Mouse (Mus musculus) kidney, adult 8-10 months (tissue): Measurements from ENCODE around the gene Itsn1.
A peak's percentile ranks its signal among the peaks of the same experiment; 100 is the strongest.

Experiments used
- DNase-seq, 2 experiments: peaks; one replicate each; pipeline ENCODE4 v3.0.0; 2022

Gene Itsn1

DNA sequence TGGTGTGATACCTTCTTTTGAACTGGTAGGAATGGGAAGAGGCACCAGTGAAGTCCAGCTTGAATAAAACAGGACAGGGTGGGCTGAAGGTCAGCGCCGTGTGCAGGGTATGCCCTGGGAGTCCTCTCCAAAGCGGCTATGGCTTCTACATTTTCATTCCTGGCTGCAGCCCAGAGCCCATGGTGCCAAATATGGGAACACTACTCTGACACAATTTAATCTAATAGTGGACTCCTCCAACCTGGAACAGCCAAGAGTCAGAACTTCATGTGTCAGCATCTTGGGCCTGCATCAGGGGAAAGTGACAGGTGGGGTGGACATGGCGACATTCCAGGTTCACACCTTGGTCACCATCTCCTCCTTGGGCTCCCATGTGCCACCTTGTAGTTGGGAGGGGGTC, 147.4 kb downstream of the Itsn1 start:
- DNase-seq = no peak

DNA sequence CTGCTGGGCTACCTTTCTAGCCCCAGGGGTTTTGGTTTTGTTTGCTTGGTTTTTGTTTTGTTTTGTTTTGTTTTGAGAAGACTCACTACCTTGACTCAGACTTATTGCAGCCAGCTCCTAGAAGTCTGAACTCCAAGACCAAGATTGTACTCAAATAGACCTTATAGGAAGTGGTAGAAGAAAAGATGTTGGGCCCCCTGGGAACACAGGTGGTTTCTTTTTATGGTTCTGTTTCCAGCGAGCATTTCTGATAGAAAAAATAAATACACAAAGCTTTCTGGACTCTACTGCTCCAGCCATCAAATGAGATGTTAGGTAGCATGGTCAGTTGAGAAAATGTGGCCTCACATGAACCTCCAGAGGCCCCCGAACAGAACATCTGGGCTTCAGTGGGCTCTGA, 150.0 kb downstream of the Itsn1 start:
- DNase-seq = no peak

DNA sequence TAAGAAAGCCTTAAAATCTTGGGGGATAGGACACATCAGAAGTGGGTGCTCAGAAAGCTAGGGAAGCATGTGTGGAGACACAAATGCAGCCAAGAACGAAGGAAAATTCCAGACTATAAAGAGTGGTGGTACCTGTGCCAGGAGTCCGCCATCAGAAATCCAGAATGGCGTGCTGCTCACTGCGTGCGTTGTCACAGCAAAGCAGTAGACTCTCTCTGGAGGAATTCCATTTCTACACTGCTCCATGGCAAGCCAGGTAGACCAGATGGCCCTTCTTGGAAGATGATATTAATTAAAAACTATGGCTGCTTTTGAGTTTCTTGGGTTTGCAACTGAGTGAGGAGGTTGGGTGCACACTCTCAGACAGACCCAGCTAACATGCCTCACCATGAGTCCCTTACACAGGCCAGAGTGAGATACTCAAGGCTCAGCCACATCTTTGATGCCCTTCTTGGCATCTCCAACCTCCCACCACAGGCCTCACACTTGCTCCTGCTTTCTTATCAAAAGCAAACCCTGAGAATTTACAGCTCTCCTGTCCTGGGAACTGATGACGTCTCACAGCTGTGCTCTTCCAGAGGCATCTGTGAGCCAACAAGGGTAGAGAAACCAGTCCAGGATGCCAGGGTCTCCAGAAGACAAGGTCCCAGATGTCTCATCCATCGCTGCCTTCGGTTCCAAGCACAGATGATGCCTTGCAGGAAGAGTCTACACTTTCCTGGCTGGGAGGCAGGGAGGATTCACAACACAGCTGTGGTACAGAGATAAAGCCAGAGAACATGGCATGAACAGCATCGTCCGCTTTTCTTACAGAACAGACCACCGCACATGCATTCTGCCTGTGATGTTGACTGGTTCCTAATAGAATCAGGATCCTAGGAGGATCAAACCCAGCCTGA, 152.0 kb downstream of the Itsn1 start:
- no peak for DNase-seq

DNA sequence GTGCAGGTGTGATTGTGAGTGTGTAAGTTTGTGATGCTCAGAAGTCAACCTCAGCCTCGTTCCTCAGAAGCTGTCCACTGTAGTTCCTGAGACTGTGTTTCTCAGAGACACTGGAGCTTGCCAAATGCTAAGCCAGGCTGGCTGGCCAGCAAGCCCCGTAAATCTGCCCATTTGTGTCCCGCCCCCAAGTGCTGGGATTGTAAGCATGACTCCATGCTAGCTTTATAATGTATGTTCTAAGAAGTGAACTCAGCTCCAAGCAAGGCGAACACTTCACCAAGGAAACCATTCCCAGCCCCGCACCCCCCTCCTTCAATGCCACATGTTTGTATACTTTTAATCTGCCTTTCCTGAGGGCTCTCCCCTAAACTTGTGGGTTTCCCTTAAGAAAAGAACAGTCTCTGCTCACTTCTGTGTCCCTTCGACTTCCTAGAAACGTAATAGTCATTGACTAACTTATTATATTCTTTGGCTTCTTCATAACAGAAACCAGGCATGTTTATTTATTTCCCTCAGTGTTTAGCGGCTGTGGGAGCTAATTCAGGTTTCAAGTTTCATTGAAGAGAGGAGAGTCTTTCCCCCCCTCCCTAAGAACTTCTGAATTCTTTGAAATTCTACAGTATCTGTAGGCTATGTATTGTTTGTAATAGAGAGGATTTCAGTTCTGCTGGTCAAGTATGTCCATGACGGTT, 153.2 kb downstream of the Itsn1 start:
- no peak for DNase-seq

DNA sequence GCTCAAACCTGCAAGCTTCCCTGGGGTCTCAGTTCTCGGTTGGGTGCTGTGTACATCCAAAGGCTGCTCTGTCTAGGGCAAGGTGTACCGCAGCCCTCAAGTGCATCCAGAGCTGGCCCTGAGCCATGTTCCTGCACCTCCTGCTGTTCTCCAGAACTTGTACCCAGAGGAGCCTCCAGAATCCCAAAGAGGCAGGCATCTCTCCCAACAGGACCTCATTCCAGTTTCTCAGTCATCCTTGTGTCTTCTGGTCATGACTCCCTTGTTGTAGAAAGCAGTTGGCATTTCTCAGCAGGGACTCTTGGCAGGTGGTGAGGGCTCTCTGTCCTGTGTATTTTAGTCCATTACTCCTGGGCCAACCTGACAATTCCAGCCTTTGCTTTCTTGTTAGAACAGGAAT, 154.6 kb downstream of the Itsn1 start:
- DNase-seq = no peak

DNA sequence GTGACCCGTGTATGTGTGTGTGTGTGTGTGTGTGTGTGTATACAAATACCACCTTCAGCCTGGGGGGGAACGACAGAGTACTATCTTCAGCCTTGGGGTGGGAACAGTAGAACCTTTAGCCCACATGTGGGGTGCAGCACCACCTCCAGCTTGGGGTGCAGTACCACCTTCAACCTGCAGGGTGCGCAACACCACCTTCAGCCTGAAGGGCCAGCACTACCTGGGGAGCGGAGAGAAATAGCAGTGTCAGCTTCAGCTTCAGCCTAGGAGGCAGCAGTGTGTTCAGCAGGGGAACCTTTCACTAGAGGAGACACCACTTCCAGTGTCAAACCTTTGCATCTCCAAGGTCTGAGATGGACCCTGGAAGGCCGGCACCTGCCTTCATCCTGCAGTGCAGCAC, 155.1 kb downstream of the Itsn1 start:
- peak in 1 of 2 experiments; percentile 49 for DNase-seq

DNA sequence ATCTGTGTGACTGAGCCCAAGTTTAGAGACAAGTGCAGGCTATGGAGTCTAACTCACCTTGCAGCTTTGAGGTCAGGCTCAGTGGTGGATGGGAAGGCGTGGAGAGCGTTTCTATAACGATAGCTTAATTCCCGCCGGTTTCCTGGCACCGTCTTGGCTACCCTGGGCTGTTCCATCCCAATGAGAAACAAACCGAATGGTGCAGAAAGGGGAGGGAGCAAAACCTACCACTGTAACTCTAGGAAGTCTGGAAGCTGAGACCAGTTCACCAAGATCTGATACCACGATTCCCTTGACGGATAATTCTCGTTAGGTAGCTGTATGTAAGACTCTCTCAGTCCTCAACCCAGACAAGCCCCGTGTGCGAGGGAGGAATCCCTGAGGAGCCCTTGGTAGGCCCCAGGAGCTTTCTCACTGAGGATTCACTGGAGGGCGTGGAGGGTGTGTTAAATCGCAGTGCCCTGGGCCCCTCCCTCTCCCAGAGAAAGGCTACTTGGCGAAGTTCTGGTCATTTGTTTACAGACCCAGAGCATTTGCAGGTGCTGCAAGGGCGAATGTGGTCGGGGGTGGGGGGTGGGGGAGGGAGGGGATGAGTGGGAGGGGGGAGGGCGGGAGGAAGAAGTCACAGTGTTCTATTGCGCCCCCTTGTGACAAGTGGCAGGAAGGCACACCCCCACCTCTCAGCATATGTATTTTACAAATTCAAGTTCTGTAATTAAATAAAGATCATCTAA, 156.5 kb downstream of the Itsn1 start:
- DNase-seq = no peak

DNA sequence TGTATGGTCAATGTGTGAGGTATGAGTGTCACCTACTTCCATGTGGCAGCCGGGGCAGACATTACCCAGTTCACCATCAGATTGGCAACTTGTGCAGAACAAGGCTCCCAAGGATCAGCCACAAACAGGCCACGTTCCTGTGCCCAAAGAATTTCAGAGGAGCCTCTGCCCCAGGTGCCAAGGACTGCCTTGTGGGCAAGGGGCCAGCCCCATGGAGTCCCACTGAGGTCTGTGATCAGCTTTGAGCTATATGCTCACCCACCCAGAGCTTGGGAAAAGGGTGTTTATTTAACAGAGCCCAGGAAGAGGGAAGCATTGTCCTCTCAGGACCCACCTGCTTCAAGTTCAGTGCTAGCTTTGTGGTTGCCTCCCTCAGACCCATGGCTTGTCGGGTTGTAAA, 159.3 kb downstream of the Itsn1 start:
- DNase-seq = no peak

DNA sequence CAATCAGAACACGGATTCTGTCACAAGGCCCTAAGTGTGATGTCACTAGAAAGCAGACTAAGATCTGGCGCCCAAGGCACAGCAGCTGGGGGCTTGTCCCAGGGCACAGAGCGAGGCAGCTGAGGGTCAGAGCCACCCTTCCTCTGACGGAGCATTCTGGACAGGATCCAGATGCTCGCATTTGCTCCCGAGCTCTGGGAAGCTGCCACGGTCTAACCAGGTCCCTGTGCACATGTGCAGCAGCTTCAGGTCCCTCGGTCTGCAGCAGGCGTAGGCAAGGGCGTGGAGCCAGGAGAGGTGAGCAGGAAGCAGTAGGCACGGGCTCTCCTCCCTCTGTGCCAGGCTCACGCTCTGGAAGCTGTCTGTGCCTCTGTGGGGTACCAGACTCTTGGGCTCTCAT, 160.8 kb downstream of the Itsn1 start:
- no peak for DNase-seq

DNA sequence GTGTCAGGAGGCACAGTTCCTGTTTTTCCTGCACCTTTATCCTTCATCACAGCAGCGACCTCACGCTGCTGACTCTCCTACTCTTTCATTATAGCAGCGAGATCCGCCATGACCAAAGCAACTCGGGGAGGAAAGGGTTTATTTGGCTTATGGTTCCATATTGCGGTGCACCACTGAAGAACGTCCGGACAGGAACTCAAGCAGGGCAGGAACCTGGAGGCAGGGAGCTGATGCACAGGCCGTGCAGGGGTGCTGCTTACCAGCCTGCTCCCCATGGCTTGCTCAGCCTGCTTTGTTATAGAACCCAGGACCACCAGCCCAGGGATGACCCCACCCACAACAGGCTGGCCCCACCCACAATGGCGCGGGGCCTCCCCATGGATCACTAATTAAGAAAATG, 162.1 kb downstream of the Itsn1 start:
- no peak for DNase-seq

DNA sequence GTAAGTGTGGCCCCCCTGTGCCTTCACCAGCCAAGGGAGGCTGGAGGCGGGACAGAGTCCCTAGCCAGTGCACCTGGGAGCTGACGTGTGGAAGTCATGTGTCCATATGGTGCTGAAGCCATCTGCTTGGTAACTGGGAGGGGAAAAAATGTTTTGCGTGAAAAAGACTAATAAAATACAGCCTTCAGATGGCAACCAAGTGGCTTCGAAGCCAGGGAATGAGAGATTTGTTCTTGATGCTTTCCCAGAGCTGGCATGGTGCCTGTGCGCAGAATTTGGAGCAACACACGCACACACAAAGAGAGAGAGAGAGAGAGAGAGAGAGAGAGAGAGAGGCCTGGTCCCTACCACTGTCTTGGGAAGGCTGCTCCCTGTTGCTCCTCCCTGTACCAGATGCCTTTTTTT, 167.3 kb downstream of the Itsn1 start:
- no peak for DNase-seq

DNA sequence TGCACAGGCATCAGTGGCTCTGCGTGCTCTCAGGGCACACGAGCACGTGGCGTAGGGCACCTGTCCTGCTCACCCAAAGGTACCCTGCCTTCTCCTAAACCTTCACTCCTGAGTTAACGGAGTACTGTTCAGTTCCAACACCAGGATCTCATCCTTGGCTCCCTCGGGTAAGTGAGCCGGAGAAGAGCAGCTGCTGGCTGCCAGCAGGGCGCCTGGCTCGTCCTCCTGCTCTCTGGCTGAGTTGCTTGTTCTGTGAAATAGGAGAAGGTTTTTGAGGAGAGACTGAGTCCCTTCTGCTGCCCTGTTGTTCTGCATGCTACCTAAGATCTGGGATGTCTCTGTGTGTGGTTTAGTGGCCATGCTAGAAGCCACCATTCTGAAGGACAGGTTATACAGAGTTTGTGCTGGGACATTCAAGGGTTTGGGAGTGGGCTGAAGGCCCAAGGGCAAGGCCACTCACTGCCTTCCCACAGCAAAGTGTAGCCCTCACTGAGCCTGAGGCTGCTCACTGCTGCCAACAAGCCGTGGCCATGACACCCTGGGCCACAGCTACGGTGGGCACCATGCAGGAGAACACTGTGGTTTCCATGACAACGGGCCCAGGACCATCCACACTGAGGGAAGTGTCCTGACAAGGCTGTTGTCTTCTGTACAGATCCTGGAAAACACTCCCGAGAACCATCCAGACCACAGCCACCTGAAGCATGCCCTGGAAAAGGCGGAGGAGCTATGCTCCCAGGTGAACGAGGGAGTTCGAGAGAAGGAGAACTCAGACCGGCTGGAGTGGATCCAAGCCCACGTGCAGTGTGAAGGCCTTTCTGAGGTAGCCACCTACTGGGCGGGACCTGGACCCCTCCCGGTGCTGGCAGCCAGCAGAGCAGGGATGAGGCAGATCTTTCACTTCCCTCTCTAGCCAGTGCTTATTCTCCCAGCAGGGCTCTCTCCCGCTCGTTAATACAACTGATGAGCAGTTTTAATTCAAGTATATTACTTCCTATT, 170.1 kb downstream of the Itsn1 start:
- no peak for DNase-seq

DNA sequence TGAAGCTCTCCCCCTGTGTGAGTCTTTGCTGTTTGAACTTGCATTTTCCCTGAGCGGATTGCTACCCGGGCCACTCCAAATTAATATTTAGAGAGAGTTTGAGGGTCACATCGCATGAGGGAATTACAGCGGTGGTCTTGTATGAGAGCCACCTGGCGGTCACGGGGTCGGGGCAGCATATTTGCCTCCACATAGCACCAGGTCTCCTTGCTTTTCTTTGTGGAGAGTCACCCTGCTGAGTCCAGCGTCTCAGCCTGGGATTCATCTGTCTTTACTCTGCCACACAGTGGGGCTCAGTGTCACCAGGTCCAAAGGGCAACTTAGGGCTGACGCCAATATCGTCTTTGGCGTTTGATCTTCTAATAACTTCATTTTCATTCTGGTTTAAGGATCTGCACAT, 171.2 kb downstream of the Itsn1 start:
- DNase-seq = no peak

DNA sequence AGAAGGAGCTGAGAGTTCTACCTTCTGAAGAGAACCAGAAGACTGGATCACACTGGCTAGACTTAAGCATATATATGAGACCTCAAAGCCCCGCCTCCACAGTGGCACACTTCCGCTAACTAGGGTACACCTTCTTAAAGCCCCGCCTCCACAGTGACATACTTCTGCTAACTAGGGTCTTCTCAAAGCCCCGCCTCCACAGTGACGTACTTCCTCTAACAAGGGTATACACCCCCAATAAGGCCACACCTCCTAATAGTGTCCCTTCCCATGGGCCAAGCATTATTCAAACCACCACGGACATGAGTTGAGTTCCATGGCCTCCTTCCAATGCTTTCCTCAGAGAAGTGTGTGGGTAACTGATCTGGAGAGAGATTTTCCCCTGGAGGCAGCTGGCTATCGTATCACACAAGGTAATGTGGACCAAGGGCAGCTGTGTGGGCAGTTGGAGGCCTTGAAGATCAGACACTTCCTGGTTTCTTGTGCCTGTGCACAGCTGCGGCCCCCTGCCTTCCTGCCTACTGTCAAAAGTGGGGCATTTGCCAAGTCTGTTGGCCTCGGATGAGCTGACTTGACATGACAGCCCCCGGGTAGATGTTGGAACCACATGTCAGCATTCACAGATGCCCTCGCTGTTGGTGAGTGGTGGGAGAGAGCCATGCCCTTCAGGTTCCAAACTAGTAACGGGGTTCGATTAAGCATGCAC, 174.9 kb downstream of the Itsn1 start:
- no peak for DNase-seq

DNA sequence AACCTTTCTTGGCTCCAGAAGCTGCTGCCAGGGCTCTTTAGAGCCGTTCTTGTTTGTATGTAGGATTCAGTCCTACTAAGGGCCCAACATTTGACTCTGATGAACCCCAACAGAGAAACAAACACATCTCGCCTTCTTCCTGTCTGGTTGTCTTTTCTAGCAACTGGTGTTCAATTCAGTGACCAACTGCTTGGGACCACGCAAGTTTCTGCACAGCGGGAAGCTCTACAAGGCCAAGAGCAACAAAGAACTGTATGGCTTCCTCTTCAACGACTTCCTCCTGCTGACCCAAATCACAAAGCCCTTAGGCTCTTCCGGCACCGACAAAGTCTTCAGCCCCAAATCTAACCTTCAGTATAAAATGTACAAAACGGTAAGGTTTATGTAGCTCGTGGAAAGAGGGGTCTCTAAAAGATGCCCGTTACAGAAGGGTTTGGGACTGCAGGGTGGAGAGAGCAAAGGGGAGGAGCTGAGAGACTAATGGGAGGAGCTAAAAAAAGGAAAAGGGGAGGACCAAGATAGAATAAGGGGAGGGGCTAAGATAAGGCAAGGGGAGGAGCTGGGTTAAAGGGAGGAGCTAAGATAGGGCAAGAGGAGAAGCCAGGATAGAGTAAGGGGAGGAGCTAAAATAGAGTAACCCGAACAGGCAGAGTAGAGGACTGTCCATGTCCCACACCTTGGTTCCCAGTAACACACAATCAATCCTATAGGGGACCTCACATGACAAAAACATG, 176.2 kb downstream of the Itsn1 start:
- DNase-seq = no peak

DNA sequence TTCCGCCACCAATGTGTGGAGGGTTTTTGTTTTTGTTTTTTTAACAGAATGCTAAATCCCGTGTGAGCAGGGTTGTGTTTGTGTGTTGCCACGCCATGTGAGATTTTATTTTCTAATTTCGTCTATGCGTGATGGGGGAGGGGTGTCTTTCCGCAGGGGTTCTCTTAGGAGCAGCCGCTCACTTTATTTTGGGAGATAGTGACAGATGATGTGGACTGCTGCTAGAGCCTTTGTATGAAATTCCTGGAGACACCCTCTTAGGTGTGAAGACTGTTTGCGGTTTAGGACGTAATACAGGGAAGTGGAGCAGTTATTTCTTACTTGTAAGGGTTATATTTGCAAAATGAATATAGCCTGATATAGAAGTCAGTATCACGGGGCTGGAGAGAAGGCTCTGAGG, 176.9 kb downstream of the Itsn1 start:
- no peak for DNase-seq

DNA sequence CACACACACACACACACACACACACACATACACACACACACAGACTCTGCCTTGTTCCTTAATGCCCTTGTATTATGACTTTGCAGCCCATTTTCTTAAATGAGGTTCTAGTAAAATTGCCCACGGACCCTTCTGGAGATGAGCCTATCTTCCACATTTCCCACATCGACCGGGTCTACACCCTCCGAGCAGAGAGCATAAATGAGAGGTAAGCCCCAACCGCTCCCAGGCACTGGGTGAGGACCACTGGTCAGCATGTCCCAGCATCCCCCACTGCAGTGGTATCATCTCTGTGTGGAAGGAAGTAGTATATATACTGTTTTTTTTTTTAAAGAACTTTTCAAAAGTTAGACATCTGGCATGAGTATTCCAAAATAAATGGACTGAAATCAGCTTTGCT, 177.6 kb downstream of the Itsn1 start:
- DNase-seq = no peak

DNA sequence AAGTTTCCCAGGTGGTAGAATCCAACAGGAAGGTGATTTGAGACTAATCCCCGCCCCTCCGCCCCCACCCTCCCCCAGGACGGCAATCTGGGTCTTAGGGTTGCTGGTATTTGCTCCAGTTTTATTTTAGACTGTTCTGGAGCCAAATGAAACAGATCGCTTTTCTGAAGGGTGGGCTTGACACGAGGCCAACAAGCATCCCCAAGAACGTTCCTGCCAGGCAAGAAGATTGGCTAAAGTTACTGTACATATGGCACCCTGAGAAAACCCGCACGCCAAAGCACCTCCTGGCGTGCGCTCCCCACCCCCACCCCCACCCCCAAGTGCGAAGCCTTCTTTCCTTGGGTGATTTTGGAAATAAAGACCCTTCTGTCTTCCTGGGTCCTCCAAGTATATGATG, 178.1 kb downstream of the Itsn1 start:
- DNase-seq = no peak

DNA sequence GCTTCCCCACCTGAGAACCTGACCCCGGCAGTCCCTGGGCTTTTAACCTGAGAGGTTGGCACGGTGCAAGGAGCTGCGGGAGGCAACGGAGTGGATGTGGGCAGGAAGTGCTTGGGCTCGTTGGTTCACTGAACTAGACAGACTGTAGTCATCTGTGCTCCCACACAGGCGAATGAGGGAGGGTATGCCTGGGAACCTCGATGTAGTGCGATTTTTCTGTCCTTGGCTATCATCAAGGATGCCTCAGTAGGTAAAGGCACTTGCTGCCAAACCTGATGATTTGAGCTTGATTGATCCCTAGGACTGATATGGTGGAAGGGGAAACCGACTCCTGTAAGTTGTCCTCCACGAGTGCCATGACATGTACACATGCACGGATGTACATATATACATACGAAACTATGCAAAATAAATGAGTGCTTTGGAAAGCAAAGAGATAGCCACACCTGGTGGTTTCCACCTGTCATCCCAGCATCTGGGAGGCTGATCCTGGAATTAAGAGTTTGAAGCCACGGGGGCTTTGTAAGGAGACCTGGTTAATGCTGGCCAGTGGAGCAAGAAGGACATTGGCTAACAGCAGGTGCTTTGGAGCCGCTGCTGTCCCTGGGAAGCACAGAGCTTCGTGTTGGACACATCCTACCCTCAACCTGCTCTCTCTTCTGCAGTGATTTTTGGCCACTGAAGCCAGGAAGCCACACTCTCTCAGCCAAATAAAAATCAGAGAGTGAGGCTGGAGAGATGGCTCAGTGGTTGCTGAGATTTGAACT, 180.7 kb downstream of the Itsn1 start:
- no peak for DNase-seq

DNA sequence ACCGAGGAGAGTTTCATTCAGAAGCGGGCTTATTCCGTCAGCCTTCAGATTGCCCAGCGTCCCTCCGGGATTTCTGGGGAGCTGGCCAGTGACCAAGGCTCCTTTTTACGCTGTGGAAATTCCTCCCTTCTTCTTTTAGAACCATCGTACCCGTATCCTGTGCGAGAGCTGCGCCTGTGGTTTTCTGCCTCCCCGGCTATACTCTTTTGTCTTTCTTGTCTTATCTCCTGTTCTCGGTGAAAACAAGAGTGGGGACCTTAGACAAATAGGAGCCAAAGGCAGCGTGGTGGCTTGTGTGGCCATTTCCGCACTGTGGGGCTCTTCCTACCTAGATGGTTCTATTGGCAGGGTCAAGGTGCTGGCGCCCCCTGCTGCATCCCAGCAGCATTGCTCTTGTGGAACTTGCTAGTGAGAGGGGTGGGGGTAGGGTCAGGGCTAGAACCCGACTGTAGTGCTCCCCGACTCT, 188.6 kb downstream of the Itsn1 start:
- peak; percentile 71 to 84 for DNase-seq
